Mouse (Mus musculus): ENCODE data around the gene Dpp10.

DNA sequence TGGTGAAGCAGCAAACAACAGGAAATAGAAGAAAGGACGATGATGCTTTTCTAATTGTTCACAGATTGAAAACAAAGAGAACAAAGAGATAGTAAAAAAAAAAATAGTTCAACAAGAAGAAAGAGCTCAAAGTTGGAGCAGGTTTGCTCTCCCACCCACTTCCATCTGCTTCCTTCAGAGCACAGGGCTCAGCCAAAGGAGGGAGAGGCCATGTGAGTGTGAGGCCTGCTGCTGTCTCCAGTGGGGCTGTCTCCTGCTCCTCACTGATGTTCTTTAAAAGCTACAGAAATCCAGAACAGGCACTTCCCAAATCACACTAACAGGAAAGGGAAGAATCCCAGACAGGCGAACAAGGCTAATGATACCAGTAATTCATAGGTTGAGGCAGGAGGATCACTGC is 694.1 kb downstream of the Dpp10 start:
- TF ChIP-seq CTCF (IDR thresholded peaks at IDR 0.05; ENCODE audit: low read depth), result no peak
- no peak for TF ChIP-seq EP300 (IDR thresholded peaks at IDR 0.05; ENCODE audit: low read depth)
